Mouse (Mus musculus) hindbrain, embryonic 13.5 days (tissue): ENCODE measurements around the gene Dhx32. TPM values are rescaled to one million over a fixed set of nuclear protein-coding genes. Genes with fewer than 3 reads are reported as not detected.

Experiments
- ATAC-seq: fragments of 200-750 bp; cut with Nextera tagmentation; 2 replicates; pipeline ENCODE4 v1.8.0; 2017; ENCODE audit warnings: moderate TSS enrichment; ENCODE audit not compliant: low FRiP score
- H3K27ac ChIP-seq: fragments of 300-500 bp; sonication (generic); 2 replicates; pipeline ENCODE4 v1.5.1; 2015; ENCODE audit warnings: inconsistent platforms, mild to moderate bottlenecking, moderate library complexity
- H3K27me3 ChIP-seq: fragments of 300-500 bp; sonication (generic); 2 replicates; pipeline ENCODE4 v1.6.1; 2015; ENCODE audit warnings: mild to moderate bottlenecking, inconsistent platforms
- H3K36me3 ChIP-seq: fragments of 300-500 bp; sonication (generic); 2 replicates; pipeline ENCODE4 v1.6.1; 2015; ENCODE audit warnings: mild to moderate bottlenecking, inconsistent platforms
- H3K4me1 ChIP-seq: fragments of 300-500 bp; sonication (generic); replicated peaks from 2 replicates; pipeline ENCODE4 v1.6.1; 2015; ENCODE audit warnings: inconsistent platforms
- H3K4me2 ChIP-seq: fragments of 300-500 bp; sonication (generic); 2 replicates; pipeline ENCODE4 v1.6.1; 2015; ENCODE audit warnings: inconsistent platforms, mild to moderate bottlenecking, moderate library complexity
- H3K4me3 ChIP-seq: fragments of 300-500 bp; sonication (generic); 2 replicates; pipeline ENCODE4 v1.5.1; 2015; ENCODE audit warnings: mild to moderate bottlenecking, inconsistent platforms
- H3K9ac ChIP-seq: fragments of 300-500 bp; sonication (generic); 2 replicates; pipeline ENCODE4 v1.6.1; 2015; ENCODE audit warnings: mild to moderate bottlenecking, inconsistent platforms
- H3K9me3 ChIP-seq: fragments of 300-500 bp; sonication (generic); 2 replicates; pipeline ENCODE4 v1.6.1; 2016; ENCODE audit warnings: inconsistent platforms
- WGBS: fragments of 180-500 bp; shearing (Covaris S2); methylation state at CpG from one replicate; pipeline ENCODE4 v1.1.7; 2015; 5-methylcytosine and 5-hydroxymethylcytosine counted together
- polyA plus RNA-seq: library from polyadenylated mRNA; unstranded; fragments of >200 nt; fragmentation: Nextera tagmentation; extraction: Ambion mirVana; gene quantifications from 2 replicates; pipeline ENCODE4 v1.2.1, GENCODE M21; 2015

Dhx32 gene
- polyA plus RNA-seq, 1 experiment from 2014 or later = 33.3 TPM

GRCm38 (mm10) chr7:133678716-133679115 lies 103.8 kb downstream of the Dhx32 start:
- H3K4me3 ChIP-seq = no peak overlapping the region
- H3K36me3 ChIP-seq = peaks cover 23% of the 10 kb centered on the region
- H3K4me1 ChIP-seq = no peaks in the 10 kb centered on the region
- WGBS = 91% methylated on average over 8 of the region's 8 CpGs
- no peaks in the 10 kb centered on the region for H3K27me3 ChIP-seq
- no peaks in the 10 kb centered on the region for H3K9me3 ChIP-seq
- no peak overlapping the region for H3K27ac ChIP-seq
- H3K9ac ChIP-seq = no peak overlapping the region
- H3K4me2 ChIP-seq = no peak overlapping the region
- no peak for ATAC-seq

- no peak overlapping the region for H3K4me2 ChIP-seq
- peaks cover 50% of the 10 kb centered on the region for H3K36me3 ChIP-seq
- no peaks in the 10 kb centered on the region for H3K4me1 ChIP-seq
- H3K27me3 ChIP-seq = no peaks in the 10 kb centered on the region
- 68% methylated on average over 9 of the region's 9 CpGs for WGBS
- H3K9me3 ChIP-seq = no peaks in the 10 kb centered on the region
- no peak overlapping the region for H3K9ac ChIP-seq
- no peak overlapping the region for H3K4me3 ChIP-seq
- H3K27ac ChIP-seq = no peak overlapping the region
- no peak for ATAC-seq
These were observed 106.5 kb downstream of the Dhx32 start for GRCm38 (mm10) chr7:133676002-133676401.

Other genes with a start within 250 kb of the Dhx32 start
- 0.23 TPM in 1 of 2 replicates, not detected in the other for gene Tex36, start 180.6 kb downstream of the Dhx32 start, polyA plus RNA-seq
- 21.6 and 23.8 TPM in 2 replicates for gene Edrf1, start 145.2 kb downstream of the Dhx32 start, polyA plus RNA-seq
- not detected in 2 replicates for gene Mmp21, start 102.7 kb downstream of the Dhx32 start, polyA plus RNA-seq
- gene Bccip, start 73.4 kb downstream of the Dhx32 start, polyA plus RNA-seq = 104 and 107 TPM in 2 replicates
- 55.6 and 56.8 TPM in 2 replicates for gene Uros, start 72.7 kb downstream of the Dhx32 start, polyA plus RNA-seq
- 2.9 and 3.3 TPM in 2 replicates for gene Fank1, start 5.9 kb downstream of the Dhx32 start, polyA plus RNA-seq